Mouse (Mus musculus) erythroblast, embryonic 14.5 days (primary cell): ENCODE measurements around the gene Nme4.

Experiments used
- GATA1 ChIP-seq: IDR thresholded peaks from 2 replicates; pipeline ENCODE4 v1.6.1; 2012; ENCODE audit warnings: low read length, inconsistent platforms, mixed read lengths
- TAL1 ChIP-seq: IDR thresholded peaks from 3 replicates; pipeline ENCODE4 v1.6.1; 2012; ENCODE audit warnings: low read length, inconsistent platforms, mixed read lengths

- TF ChIP-seq GATA1 (no peak), TAL1 (no peak)
These were observed 21.3 kb upstream of the Nme4 start for GRCm38 (mm10) chr17:26116503-26117258.
